Mouse (Mus musculus): ENCODE results near the gene Smtn.

The Smtn gene

DNA sequence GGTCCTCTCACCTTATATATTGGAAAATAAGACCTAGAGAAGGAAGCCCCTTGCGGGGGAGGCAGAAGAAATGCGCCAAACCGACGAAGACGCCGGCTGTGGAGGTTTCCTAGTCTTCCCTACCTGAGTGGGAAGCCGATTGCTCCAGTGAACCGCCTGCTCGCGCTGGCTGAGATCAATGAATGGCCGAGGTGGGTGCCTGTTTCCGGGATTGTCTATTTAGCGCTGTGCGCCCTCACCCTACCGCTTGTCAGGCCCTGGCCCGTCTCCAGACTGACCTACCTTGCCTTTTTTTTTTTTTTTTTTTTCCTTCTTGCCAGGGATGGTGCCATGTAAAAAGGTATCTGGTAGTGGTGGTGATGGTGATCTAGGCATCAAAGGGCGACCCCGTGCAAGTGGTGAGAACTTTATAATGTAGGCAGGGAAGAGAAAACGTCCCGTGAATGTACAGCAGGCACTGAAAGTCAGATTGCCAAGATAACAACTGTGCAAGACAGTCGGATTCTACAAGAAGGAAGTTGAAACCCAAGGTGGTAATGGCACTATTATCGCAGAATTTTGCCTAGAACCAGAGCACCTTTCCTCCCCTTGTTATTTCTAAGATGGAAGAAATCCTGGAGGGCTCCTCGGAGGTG is at the start of gene Smtn:
Smtn (minus strand) TSS at position 162 of the 635 bp plus-strand sequence.
- DNase-seq (ENCODE audit: low read depth, low spot score): no peak

- DNase-seq (ENCODE audit: low read depth, low spot score): no peak
Measured at GRCm38 (mm10) chr11:3588036-3588672, 47.7 kb upstream of the Smtn start.

GRCm38 (mm10) chr11:3587350-3587749 is 46.9 kb upstream of the Smtn start:
- DNase-seq (ENCODE audit: low read depth, low spot score): no peak

- no peak for DNase-seq (ENCODE audit: low read depth, low spot score)
Measured at GRCm38 (mm10) chr11:3585983-3586618, 45.7 kb upstream of the Smtn start.

GRCm38 (mm10) chr11:3583127-3583526 is 42.7 kb upstream of the Smtn start:
- DNase-seq (ENCODE audit: low read depth, low spot score): no peak

- DNase-seq (ENCODE audit: low read depth, low spot score): no peak
Measured at GRCm38 (mm10) chr11:3581908-3582307, 41.5 kb upstream of the Smtn start.

- no peak for DNase-seq (ENCODE audit: low read depth, low spot score)
Measured at GRCm38 (mm10) chr11:3580306-3581084, 40.1 kb upstream of the Smtn start.

- no peak for DNase-seq (ENCODE audit: low read depth, low spot score)
Measured at GRCm38 (mm10) chr11:3578050-3578725, 37.8 kb upstream of the Smtn start.

GRCm38 (mm10) chr11:3575238-3575637 is 34.8 kb upstream of the Smtn start:
- no peak for DNase-seq (ENCODE audit: low read depth, low spot score)

DNA sequence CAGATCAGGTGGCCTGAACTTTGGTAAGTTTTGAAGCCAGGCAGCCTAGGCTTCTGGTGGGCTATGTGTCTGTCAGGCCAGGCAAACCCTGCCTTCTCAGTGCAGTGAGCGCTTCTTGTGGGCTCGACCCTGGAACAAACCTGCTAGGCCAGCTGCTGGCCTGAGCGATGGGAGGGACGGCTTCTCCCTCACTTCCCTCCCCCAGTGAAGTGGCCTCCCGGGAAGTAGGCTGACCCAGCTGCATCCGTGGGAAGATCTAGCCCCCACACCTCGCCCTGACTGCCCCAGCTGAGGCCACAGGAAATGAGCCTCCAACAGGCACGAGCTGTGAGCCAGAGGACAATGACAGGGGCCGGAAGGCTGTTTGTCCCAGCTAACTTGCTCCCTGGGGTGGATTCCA is 32.7 kb upstream of the Smtn start:
- no peak for DNase-seq (ENCODE audit: low read depth, low spot score)

- no peak for DNase-seq (ENCODE audit: low read depth, low spot score)
Measured at GRCm38 (mm10) chr11:3572181-3572580, 31.8 kb upstream of the Smtn start.

DNA sequence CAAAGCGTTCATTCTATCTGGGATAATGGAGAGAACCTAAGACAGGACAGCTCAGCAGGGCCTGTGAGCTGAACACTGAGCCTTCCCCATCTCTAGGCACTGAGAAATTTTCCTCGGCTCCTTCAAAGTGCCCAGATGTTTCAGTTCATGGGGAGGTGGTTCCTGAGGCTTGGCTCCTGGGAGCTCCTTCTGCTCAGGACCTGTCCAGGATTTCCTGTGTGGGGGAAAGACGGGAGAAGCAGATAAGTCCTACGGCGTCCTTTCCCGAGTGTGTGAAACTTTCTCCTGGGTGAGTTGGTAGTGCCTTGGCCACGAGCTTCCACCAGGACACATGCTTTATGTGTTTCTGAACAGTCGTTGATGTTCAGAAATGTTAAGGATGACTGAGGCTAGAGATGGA is 29.9 kb upstream of the Smtn start:
- DNase-seq (ENCODE audit: low read depth, low spot score): no peak

DNA sequence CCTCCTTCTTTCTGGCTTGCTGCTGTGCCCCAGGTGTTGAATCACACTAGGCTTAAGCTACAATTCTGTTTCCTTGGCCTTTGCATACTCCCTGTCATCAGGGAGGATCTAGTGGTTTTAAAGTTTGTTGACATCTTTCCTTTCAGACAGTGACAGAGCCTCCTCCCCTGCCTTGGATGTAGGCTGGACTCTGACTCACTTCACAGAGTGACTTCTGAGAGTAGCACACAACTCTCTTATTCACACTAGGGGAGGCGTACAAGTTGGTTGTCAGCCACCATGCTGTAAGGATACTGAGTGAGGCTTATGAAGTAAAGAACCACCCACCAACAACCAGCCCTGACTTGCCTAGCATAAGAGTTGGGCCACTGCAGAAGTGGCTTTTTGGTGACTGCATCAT is 27.5 kb upstream of the Smtn start:
- no peak for DNase-seq (ENCODE audit: low read depth, low spot score)

- no peak for DNase-seq (ENCODE audit: low read depth, low spot score)
Measured at GRCm38 (mm10) chr11:3566018-3566417, 25.6 kb upstream of the Smtn start.

GRCm38 (mm10) chr11:3564451-3564850 is 24.0 kb upstream of the Smtn start:
- no peak for DNase-seq (ENCODE audit: low read depth, low spot score)

GRCm38 (mm10) chr11:3563853-3564252 is 23.4 kb upstream of the Smtn start:
- DNase-seq (ENCODE audit: low read depth, low spot score): no peak

DNA sequence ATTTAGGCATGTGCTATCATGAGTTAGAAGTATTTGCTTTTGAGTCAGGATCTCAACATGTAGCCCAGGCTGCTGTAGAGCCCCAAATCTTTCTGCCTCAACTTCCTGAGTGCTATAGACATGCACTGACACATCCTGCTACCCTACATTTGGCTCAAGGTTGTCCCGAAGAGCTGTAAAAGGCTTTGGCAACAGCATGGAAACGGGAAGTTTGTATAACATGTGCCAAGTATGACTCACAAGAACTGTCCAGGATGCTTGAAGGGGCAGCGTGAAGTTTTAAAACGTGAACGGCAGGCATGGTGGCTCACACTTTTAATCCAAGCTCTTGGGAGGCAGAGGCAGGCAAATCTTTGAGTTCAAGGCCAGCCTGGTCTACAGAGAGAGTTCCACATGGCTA is 19.8 kb upstream of the Smtn start:
- DNase-seq (ENCODE audit: low read depth, low spot score): no peak

DNA sequence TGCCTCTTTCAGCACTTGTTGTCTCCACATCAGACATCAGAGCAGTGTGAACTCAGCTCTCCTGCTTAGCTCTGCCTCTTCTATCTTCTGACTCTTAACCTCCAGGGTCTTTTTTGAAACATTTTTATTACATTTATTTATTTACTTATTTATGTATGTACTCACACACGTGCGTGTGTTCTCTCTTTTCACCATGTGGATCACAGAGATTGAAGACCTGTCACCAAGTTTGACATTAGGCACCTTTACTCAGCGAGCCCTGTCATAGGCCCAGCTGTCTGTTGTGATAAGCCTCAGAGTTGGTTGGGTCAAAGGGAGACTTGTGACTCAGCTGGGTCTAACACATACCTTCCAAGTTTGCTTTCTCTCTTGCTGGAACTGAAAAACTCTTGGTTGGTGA is 17.4 kb upstream of the Smtn start:
- DNase-seq (ENCODE audit: low read depth, low spot score): no peak

DNA sequence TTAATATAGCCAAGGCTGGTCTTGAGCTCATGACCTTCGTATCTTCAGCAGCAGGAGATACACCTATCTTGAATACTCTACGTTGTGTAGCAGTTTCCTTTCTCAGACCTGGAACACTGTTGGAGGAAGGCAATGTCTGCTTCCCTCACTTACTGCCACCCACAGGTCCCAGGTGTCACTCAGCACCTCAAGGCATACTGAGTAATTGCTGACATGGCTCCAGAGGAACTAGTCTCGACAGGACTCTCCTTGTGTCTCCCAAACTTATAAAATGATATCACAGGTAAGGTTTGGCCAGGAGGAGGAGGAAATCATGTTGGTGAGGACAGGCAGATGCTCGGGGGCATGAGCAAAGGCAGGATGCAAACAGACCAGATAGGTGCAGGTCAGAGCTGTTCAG is 14.6 kb upstream of the Smtn start:
- no peak for DNase-seq (ENCODE audit: low read depth, low spot score)

GRCm38 (mm10) chr11:3549791-3550190 is 9.4 kb upstream of the Smtn start:
- DNase-seq (ENCODE audit: low read depth, low spot score): no peak

DNA sequence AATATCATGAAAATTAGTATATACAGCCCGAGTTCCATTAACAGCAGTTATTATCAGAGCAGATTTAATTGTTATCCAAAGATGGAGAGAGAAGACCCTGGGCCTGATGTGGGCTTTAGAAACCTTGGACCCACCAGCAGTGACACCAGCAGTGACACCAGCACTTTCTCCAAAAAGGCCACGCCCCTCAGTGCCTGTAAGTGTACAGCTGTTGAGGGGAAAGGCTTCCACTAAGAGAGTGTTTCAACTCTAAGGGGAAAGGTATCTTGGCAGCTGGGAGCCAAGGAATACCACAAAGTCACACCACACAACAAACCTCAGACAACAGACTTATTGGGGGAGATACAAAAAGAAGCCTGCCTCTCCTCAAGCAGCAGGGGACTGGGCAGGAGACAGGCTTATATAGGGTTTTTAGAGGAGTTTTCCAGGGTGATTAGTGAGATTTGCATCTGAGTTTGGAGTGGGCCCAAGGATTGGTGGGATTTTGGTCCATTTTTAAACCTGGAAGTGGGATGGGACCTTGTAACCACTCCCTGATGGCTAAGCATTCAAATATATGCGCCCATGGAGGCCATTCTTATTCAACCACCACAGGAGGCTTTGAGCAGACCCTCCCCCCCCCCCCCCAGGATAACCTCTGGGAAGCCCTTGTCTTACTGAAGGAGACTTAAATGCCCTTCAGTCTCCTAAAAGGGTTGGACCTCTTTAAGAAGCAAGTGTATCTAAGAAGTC is 8.3 kb upstream of the Smtn start:
- DNase-seq (ENCODE audit: low read depth, low spot score): no peak

All from CD4-positive helper T cell, adult 2 months (primary cell).